Mouse (Mus musculus): ENCODE measurements at regions not wholly inside any gene's neighbourhood (a gene's known extent, or its start where the extent isn't known, plus 50 kb on each side); places are given as distances from the start of the nearest gene placed in this dataset.

DNA sequence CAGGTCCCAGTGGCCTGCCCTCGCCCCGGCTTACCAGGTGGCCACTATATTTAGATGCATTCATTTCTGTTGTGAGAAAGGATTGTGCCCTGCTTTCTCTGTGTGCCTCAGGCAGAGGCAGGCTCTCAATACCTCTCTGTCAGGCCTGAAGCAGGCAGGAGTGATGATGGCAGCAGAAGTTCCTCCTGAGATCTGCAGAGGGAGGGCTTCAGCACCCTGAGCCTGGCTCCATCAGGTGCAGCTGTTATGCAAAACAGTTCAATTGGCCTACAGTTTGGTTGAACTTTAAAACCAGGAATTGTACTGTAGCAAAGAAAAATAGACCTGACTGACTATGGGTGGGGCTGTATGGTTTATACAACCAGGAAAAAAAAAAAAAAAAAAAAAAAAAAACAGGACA, 92.7 kb upstream of the Cpeb4 start:
- TF ChIP-seq E2F4 (IDR thresholded peaks at IDR 0.05; ENCODE audit: insufficient read depth): no peak
- no peak for TF ChIP-seq POLR2A (IDR thresholded peaks at IDR 0.05; ENCODE audit: insufficient read length, low read depth)
- no peak for TF ChIP-seq TCF3 (IDR thresholded peaks at IDR 0.05; ENCODE audit: insufficient read length, low read depth)
- TF ChIP-seq USF1 (IDR thresholded peaks at IDR 0.05; ENCODE audit: low read depth): no peak
- no peak for TF ChIP-seq TCF12 (IDR thresholded peaks at IDR 0.05; ENCODE audit: insufficient read depth, poor library complexity, severe bottlenecking)
- no peak for TF ChIP-seq REST (IDR thresholded peaks at IDR 0.05; ENCODE audit: insufficient read depth, insufficient read length)
- TF ChIP-seq CEBPB (IDR thresholded peaks at IDR 0.05; ENCODE audit: insufficient read depth, poor library complexity, severe bottlenecking): no peak
- no peak for TF ChIP-seq POLR2AphosphoS2 (IDR thresholded peaks at IDR 0.05; ENCODE audit: insufficient read length, low read depth)
- TF ChIP-seq MAX (IDR thresholded peaks at IDR 0.05; ENCODE audit: low read depth): no peak
- no peak for TF ChIP-seq MYOD1 (IDR thresholded peaks at IDR 0.05; ENCODE audit: control insufficient read depth in 1 of 3, insufficient read length in 2 of 3, low read depth in 2 of 3)
- TF ChIP-seq MYOG (IDR thresholded peaks at IDR 0.05; ENCODE audit: control insufficient read depth in 1 of 3, insufficient read depth in 1 of 3, insufficient read length in 2 of 3, low read depth in 2 of 3): no peak
- TF ChIP-seq SRF (IDR thresholded peaks at IDR 0.05; ENCODE audit: control insufficient read depth, insufficient read length, low read depth): no peak

Data from myocyte (in vitro differentiated cells).